Mouse (Mus musculus): ENCODE data around the gene Ly6g6f. TPM values are rescaled to one million over a fixed set of nuclear protein-coding genes. Genes with fewer than 3 reads are reported as not detected.
A peak's percentile ranks its signal among the peaks of the same experiment; 100 is the strongest.

Ly6g6f gene
- 7.8 and 9.7 TPM in 2 replicates for polyA plus RNA-seq (2012; rRNA removed)

- 80% methylated on average over 7 of the region's 7 CpGs for WGBS
- DNase-seq (ENCODE audit: low read depth in 1 of 2, low spot score in 2 of 2) = no peak
- H3K4me1 ChIP-seq (ENCODE audit: control insufficient read depth, insufficient read depth, insufficient read length) = peaks cover 3% of the 10 kb centered on the region; the same call in 1 of the 2 replicates
- H3K27ac ChIP-seq (ENCODE audit: insufficient read depth, low read length) = no peak within 1 kb of the TSS
- H3K4me3 ChIP-seq (ENCODE audit: extremely low read depth, insufficient read depth, insufficient read length) = no peak within 1 kb of the TSS
- H3K36me3 ChIP-seq (ENCODE audit: control insufficient read depth, insufficient read depth, low read length) = no peaks in the 10 kb centered on the region
- no peaks in the 10 kb centered on the region for H3K27me3 ChIP-seq (ENCODE audit: control insufficient read depth, insufficient read depth, low read length)
- TF ChIP-seq POLR2A (IDR thresholded peaks at IDR 0.05; ENCODE audit: low read depth, low read length) = no peak
- no peak for TF ChIP-seq CTCF (IDR thresholded peaks at IDR 0.05; ENCODE audit: extremely low read depth, insufficient read depth, insufficient read length, insufficient replicate concordance)
These were observed at the start of gene Ly6g6f for GRCm38 (mm10) chr17:35085208-35085865. Ly6g6f (minus strand) TSS chr17:35085610.

DNA sequence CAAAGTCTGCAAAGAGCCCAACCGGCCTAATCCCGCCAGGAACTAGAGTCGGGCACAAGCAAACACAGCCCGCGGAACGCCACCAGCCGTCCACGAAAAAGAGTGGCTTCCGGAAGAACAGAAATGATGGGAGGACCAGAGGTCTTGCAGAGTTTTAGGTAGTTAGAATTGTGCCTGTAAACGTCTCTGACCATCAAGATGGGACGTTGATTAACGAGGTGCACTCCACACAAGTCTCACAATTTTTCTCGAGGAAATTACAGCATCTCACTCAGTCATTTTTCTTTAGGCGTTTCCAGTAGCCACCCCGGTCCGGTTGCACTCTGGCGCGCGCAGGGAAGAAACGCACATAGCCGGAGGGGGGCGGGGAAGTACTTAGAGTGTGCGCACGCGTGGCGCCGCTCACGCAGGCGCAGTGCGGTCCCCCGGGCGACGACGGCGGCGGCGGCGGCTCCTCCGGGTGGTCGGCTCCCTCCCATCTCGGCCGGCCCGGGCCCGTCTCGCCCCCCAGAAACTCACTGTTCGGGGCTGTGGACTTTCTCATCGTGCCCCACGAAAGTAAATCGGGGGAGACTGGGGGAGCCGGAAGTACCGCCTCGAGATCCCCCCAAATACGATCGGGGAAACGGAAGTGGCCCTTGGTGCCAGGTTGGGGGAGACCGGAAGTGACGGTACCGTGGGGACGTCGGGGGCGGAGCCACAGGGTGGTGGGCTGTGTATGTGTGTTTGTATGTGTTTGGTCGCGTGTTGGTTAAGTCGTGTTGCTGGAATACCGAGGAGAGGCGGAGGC lies 49.6 kb upstream of the Ly6g6f start, which contains the start of gene Bag6:
Bag6 (plus strand) TSS at position 378 of the 790 bp plus-strand sequence.
- no peaks in the 10 kb centered on the region for H3K27me3 ChIP-seq (ENCODE audit: control insufficient read depth, insufficient read depth, low read length)
- under 1% methylated on average over 66 of the region's 66 CpGs for WGBS
- H3K36me3 ChIP-seq (ENCODE audit: control insufficient read depth, insufficient read depth, low read length) = peaks cover 11% of the 10 kb centered on the region
- TF ChIP-seq POLR2A (IDR thresholded peaks at IDR 0.05; ENCODE audit: low read depth, low read length) = no peak; the same call in 1 of the 2 replicates
- no peak for TF ChIP-seq CTCF (IDR thresholded peaks at IDR 0.05; ENCODE audit: extremely low read depth, insufficient read depth, insufficient read length, insufficient replicate concordance)
- peak; percentile 88 to 93 for DNase-seq (ENCODE audit: low read depth in 1 of 2, low spot score in 2 of 2)
- H3K27ac ChIP-seq (ENCODE audit: insufficient read depth, low read length) = peak within 1 kb of the TSS; percentile 97
- H3K4me3 ChIP-seq (ENCODE audit: extremely low read depth, insufficient read depth, insufficient read length) = peak within 1 kb of the TSS; percentile 98
- peaks cover 5% of the 10 kb centered on the region; the same call in 1 of the 2 replicates for H3K4me1 ChIP-seq (ENCODE audit: control insufficient read depth, insufficient read depth, insufficient read length)

DNA sequence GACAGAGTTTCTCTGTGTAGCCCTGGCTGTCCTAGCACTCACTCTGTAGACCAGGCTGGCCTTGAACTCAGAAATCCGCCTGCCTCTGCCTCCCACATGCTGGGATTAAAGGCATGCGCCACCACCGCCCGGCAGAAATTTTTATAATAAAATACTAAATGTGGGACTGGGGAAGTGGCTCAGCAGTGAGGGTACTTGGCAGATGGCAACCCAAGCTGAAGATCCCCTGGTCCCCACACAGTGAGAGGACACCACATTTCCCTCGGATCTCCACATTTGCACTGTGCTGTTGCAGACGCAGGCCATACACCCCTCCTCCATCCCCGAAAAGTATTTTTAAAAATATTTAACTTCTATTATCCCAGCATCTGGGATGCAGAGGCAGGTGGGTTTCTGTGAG lies 48.1 kb upstream of the Ly6g6f start:
- no peak for TF ChIP-seq CTCF (IDR thresholded peaks at IDR 0.05; ENCODE audit: extremely low read depth, insufficient read depth, insufficient read length, insufficient replicate concordance)
- H3K36me3 ChIP-seq (ENCODE audit: control insufficient read depth, insufficient read depth, low read length) = no peaks in the 10 kb centered on the region; the same call in 1 of the 2 replicates
- WGBS = 93% methylated on average over 7 of the region's 7 CpGs
- no peaks in the 10 kb centered on the region for H3K27me3 ChIP-seq (ENCODE audit: control insufficient read depth, insufficient read depth, low read length)
- H3K4me3 ChIP-seq (ENCODE audit: extremely low read depth, insufficient read depth, insufficient read length) = no peak overlapping the region
- DNase-seq (ENCODE audit: low read depth in 1 of 2, low spot score in 2 of 2) = no peak
- peaks cover 5% of the 10 kb centered on the region; the same call in 1 of the 2 replicates for H3K4me1 ChIP-seq (ENCODE audit: control insufficient read depth, insufficient read depth, insufficient read length)
- no peak overlapping the region for H3K27ac ChIP-seq (ENCODE audit: insufficient read depth, low read length)

DNA sequence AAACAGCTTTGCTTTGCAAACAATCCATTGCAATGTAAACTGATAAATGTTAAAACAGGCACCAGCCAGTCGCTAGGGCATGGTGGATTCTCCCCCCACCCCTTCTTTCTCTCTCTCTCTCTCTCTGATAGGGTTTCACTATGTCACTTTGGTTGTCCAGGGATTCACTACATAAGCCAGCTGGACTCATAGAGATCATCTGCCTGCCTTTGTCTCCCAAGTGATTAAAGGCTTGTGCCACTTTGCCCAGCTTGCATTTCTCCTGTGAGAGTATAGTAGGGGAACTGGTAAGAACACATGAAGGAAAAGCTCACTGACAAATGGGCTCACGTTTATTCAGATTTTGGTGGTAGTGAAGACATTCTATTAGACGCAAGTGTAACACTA lies 46.8 kb upstream of the Ly6g6f start:
- Histone ChIP-seq H3K4me3 (ENCODE audit: extremely low read depth, insufficient read depth, insufficient read length) (no peak overlapping the region), H3K27ac (ENCODE audit: insufficient read depth, low read length) (no peak overlapping the region), H3K27me3 (ENCODE audit: control insufficient read depth, insufficient read depth, low read length) (no peaks in the 10 kb centered on the region), H3K36me3 (ENCODE audit: control insufficient read depth, insufficient read depth, low read length) (peaks cover 2% of the 10 kb centered on the region; the same call in 1 of the 2 replicates), H3K4me1 (ENCODE audit: control insufficient read depth, insufficient read depth, insufficient read length) (peaks cover 8% of the 10 kb centered on the region; the same call in 1 of the 2 replicates)
- 91% methylated on average over 3 of the region's 3 CpGs for WGBS
- no peak for TF ChIP-seq POLR2A (IDR thresholded peaks at IDR 0.05; ENCODE audit: low read depth, low read length)
- no peak for TF ChIP-seq CTCF (IDR thresholded peaks at IDR 0.05; ENCODE audit: extremely low read depth, insufficient read depth, insufficient read length, insufficient replicate concordance)
- no peak for DNase-seq (ENCODE audit: low read depth in 1 of 2, low spot score in 2 of 2)

GRCm38 (mm10) chr17:35131500-35132173 lies 46.2 kb upstream of the Ly6g6f start, which contains the start of gene Apom:
Apom (minus strand) TSS chr17:35132050.
- no peak within 1 kb of the TSS for H3K27ac ChIP-seq (ENCODE audit: insufficient read depth, low read length)

GRCm38 (mm10) chr17:35131038-35131437 lies 45.6 kb upstream of the Ly6g6f start:
- H3K36me3 ChIP-seq (ENCODE audit: control insufficient read depth, insufficient read depth, low read length) = peaks cover 2% of the 10 kb centered on the region; the same call in 1 of the 2 replicates
- H3K4me3 ChIP-seq (ENCODE audit: extremely low read depth, insufficient read depth, insufficient read length) = no peak overlapping the region
- DNase-seq (ENCODE audit: low read depth in 1 of 2, low spot score in 2 of 2) = no peak
- H3K4me1 ChIP-seq (ENCODE audit: control insufficient read depth, insufficient read depth, insufficient read length) = peaks cover 7% of the 10 kb centered on the region; the same call in 1 of the 2 replicates
- 90% methylated on average over 8 of the region's 8 CpGs for WGBS
- H3K27ac ChIP-seq (ENCODE audit: insufficient read depth, low read length) = no peak overlapping the region
- H3K27me3 ChIP-seq (ENCODE audit: control insufficient read depth, insufficient read depth, low read length) = no peaks in the 10 kb centered on the region
- TF ChIP-seq POLR2A (IDR thresholded peaks at IDR 0.05; ENCODE audit: low read depth, low read length) (no peak), CTCF (IDR thresholded peaks at IDR 0.05; ENCODE audit: extremely low read depth, insufficient read depth, insufficient read length, insufficient replicate concordance) (no peak)

More at GRCm38 (mm10) chr17:35131500-35132173, 46.2 kb upstream of the Ly6g6f start, which contains the start of gene Apom:
- Histone ChIP-seq H3K4me3 (ENCODE audit: extremely low read depth, insufficient read depth, insufficient read length) (no peak within 1 kb of the TSS), H3K4me1 (ENCODE audit: control insufficient read depth, insufficient read depth, insufficient read length) (peaks cover 10% of the 10 kb centered on the region; the same call in 1 of the 2 replicates), H3K27me3 (ENCODE audit: control insufficient read depth, insufficient read depth, low read length) (no peaks in the 10 kb centered on the region), H3K36me3 (ENCODE audit: control insufficient read depth, insufficient read depth, low read length) (peaks cover 2% of the 10 kb centered on the region; the same call in 1 of the 2 replicates)
- WGBS = 88% methylated on average over 15 of the region's 15 CpGs
- DNase-seq (ENCODE audit: low read depth in 1 of 2, low spot score in 2 of 2) = no peak
- TF ChIP-seq POLR2A (IDR thresholded peaks at IDR 0.05; ENCODE audit: low read depth, low read length) = no peak
- TF ChIP-seq CTCF (IDR thresholded peaks at IDR 0.05; ENCODE audit: extremely low read depth, insufficient read depth, insufficient read length, insufficient replicate concordance) = no peak
